Mouse (Mus musculus) CH12.LX (cell line): ENCODE measurements around the gene Ltk. TPM values are rescaled to one million over a fixed set of nuclear protein-coding genes. Genes with fewer than 3 reads are reported as not detected.
"Not testable (repeated sequence)": the region's sequence is repeated elsewhere in the genome, so short reads cannot be mapped to it uniquely, and the experiment has no call there.

Source experiments
- DNase-seq: peaks from one replicate; pipeline ENCODE4 v3.0.0-alpha.2; 2013; ENCODE audit errors: extremely low read depth
- H3K27ac ChIP-seq: 2 replicates; pipeline ENCODE4 v1.5.1; 2012; ENCODE audit warnings: low read depth, mild to moderate bottlenecking, control low read depth, moderate library complexity; ENCODE audit not compliant: insufficient read depth
- H3K27me3 ChIP-seq: replicated peaks from 2 replicates; pipeline ENCODE3; 2012; ENCODE audit warnings: inconsistent platforms
- H3K36me3 ChIP-seq, 2 experiments: replicated peaks in 1 of 2; 2 replicates each; pipeline versions ENCODE3 to v1.6.1; 2012; ENCODE audit warnings: inconsistent platforms in 1 of 2, low read length in 1 of 2, mild to moderate bottlenecking in 1 of 2, mixed read lengths in 1 of 2, moderate library complexity in 1 of 2; ENCODE audit not compliant: control insufficient read depth in 1 of 2, insufficient read depth in 1 of 2
- H3K4me1 ChIP-seq, 2 experiments: 2 replicates each; pipeline ENCODE4 v1.6.1; 2012; ENCODE audit warnings: inconsistent platforms in 1 of 2, moderate library complexity in 1 of 2; ENCODE audit not compliant: insufficient read depth in 2 of 2, control insufficient read depth in 1 of 2
- H3K4me2 ChIP-seq: 2 replicates; pipeline ENCODE4 v1.6.1; 2012; ENCODE audit warnings: low read depth, mild to moderate bottlenecking, control low read depth; ENCODE audit not compliant: poor library complexity, insufficient read depth, severe bottlenecking
- H3K4me3 ChIP-seq, 3 experiments: fragments of 150-350 bp in 1 of 3; sonication (generic) in 1 of 3; replicated peaks in 1 of 3; 2 replicates each; pipeline versions ENCODE3 to v1.5.1; 2011 to 2012; ENCODE audit warnings: low read depth in 2 of 3, low read length in 2 of 3, mild to moderate bottlenecking in 2 of 3, moderate library complexity in 2 of 3, control low read depth in 1 of 3, improper control_type of control experiment in 1 of 3, inconsistent platforms in 1 of 3, mixed read lengths in 1 of 3; ENCODE audit not compliant: poor library complexity in 1 of 3
- H3K79me2 ChIP-seq: replicated peaks from 2 replicates; pipeline ENCODE4 v1.6.1; 2012; ENCODE audit warnings: mild to moderate bottlenecking, moderate library complexity; ENCODE audit not compliant: control insufficient read depth, poor library complexity, insufficient read depth, severe bottlenecking; ENCODE audit errors: extremely low read depth
- H3K9ac ChIP-seq: 2 replicates; pipeline ENCODE4 v1.6.1; 2012; ENCODE audit warnings: low read depth, mild to moderate bottlenecking, control low read depth, moderate library complexity; ENCODE audit not compliant: insufficient read depth
- H3K9me3 ChIP-seq: replicated peaks from 2 replicates; pipeline ENCODE3; 2012; ENCODE audit warnings: low read length, inconsistent platforms, mixed read lengths
- CHD1 ChIP-seq: IDR thresholded peaks from 2 replicates; pipeline ENCODE4 v1.6.1; 2012; ENCODE audit warnings: low read depth, low read length, improper control_type of control experiment, inconsistent platforms
- ELF1 ChIP-seq: IDR thresholded peaks from 2 replicates; pipeline ENCODE4 v1.6.1; 2014; ENCODE audit warnings: low read depth, mild to moderate bottlenecking, inconsistent platforms, low read length, improper control_type of control experiment
- EP300 ChIP-seq: IDR thresholded peaks from 2 replicates; pipeline ENCODE4 v1.6.1; 2011; ENCODE audit warnings: low read length, improper control_type of control experiment
- ETS1 ChIP-seq: conservative IDR thresholded peaks from 2 replicates; pipeline ENCODE4 v1.6.1; 2012; ENCODE audit warnings: low read depth, mild to moderate bottlenecking, inconsistent platforms, low read length, improper control_type of control experiment, moderate library complexity
- JUN ChIP-seq: IDR thresholded peaks from 2 replicates; pipeline ENCODE4 v1.6.1; 2011; ENCODE audit warnings: low read depth, mild to moderate bottlenecking, low read length, improper control_type of control experiment, moderate library complexity; ENCODE audit not compliant: insufficient read depth
- MAFK ChIP-seq: IDR thresholded peaks from 2 replicates; pipeline ENCODE4 v1.6.1; 2011; ENCODE audit warnings: low read length, improper control_type of control experiment; ENCODE audit not compliant: insufficient replicate concordance
- MAX ChIP-seq: IDR thresholded peaks from 2 replicates; pipeline ENCODE4 v1.6.1; 2011; ENCODE audit warnings: low read length, improper control_type of control experiment
- MAZ ChIP-seq: IDR thresholded peaks from 2 replicates; pipeline ENCODE4 v1.6.1; 2012; ENCODE audit warnings: low read depth, mild to moderate bottlenecking, inconsistent platforms, low read length, improper control_type of control experiment, moderate library complexity
- MEF2A ChIP-seq: IDR thresholded peaks from 2 replicates; pipeline ENCODE4 v1.6.1; 2014; ENCODE audit warnings: low read depth, mild to moderate bottlenecking, inconsistent platforms, low read length, improper control_type of control experiment, borderline replicate concordance
- NELFE ChIP-seq: IDR thresholded peaks from 2 replicates; pipeline ENCODE4 v1.6.1; 2011; ENCODE audit warnings: low read depth, low read length, improper control_type of control experiment
- POLR2AphosphoS2 ChIP-seq: IDR thresholded peaks from 2 replicates; pipeline ENCODE4 v1.6.1; 2011; ENCODE audit warnings: low read depth, low read length, improper control_type of control experiment
- RCOR1 ChIP-seq: conservative IDR thresholded peaks from 2 replicates; pipeline ENCODE4 v1.6.1; 2012; ENCODE audit warnings: low read depth, mild to moderate bottlenecking, inconsistent platforms, low read length, improper control_type of control experiment
- SIN3A ChIP-seq: IDR thresholded peaks from 2 replicates; pipeline ENCODE4 v1.6.1; 2012; ENCODE audit warnings: low read length, improper control_type of control experiment, inconsistent platforms
- USF2 ChIP-seq: conservative IDR thresholded peaks from 2 replicates; pipeline ENCODE4 v1.6.1; 2011; ENCODE audit warnings: low read depth, low read length, improper control_type of control experiment
- ZC3H11A ChIP-seq: IDR thresholded peaks from 2 replicates; pipeline ENCODE4 v1.6.1; 2012; ENCODE audit warnings: low read depth, mild to moderate bottlenecking, inconsistent platforms, low read length, improper control_type of control experiment
- ZMIZ1 ChIP-seq: IDR thresholded peaks from 2 replicates; pipeline ENCODE4 v1.6.1; 2012; ENCODE audit warnings: low read depth, mild to moderate bottlenecking, inconsistent platforms, low read length, improper control_type of control experiment
- ZNF384 ChIP-seq: IDR thresholded peaks from 2 replicates; pipeline ENCODE4 v1.6.1; 2012; ENCODE audit warnings: low read depth, low read length, improper control_type of control experiment, inconsistent platforms
- dilution Hi-C: fragments of 300-500 bp; cut with MboI; formaldehyde crosslinking; loops from 2 replicates; pipeline ENCODE4 v1.14.3; 2020; ENCODE audit warnings: low sequenced_read_pairs; ENCODE audit not compliant: extremely low pct_unique_long_range_greater_than_20kb, extremely low pct_ligation_motif_present
- in situ Hi-C: fragments of 300-500 bp; cut with MboI; formaldehyde crosslinking; loops from 3 replicates; pipeline ENCODE4 v1.14.3; 2019; ENCODE audit warnings: low sequenced_read_pairs, low pct_ligation_motif_present, low pct_unique_long_range_greater_than_20kb, mixed read lengths
- polyA plus RNA-seq: library from polyadenylated mRNA; unstranded; fragments of >175 nt; gene quantifications from 2 replicates; pipeline ENCODE4 v1.2.1, GENCODE M21; 2012; ENCODE audit warnings: low read depth; ENCODE audit not compliant: insufficient read length
- total RNA-seq, 2 experiments: library from RNA; depleted of rRNA; stranded (reverse); fragments of 300-350 nt in 1 of 2; fragments of >200 nt in 1 of 2; gene quantifications; 2 replicates each; pipeline ENCODE4 v1.2.3; 2012 to 2014

Gene Ltk
- total and polyA plus RNA-seq, 3 experiments: 0.10 to 2.3 TPM; not detected in 1

- Histone ChIP-seq H3K27ac (no peak overlapping the region), H3K4me2 (no peak overlapping the region), H3K4me1 (no peaks in the 10 kb centered on the region), H3K9me3 (no peaks in the 10 kb centered on the region), H3K4me3 (no peak overlapping the region), H3K79me2 (no peaks in the 10 kb centered on the region), H3K9ac (no peak overlapping the region), H3K36me3 (peaks cover 41 to 85% of the 10 kb centered on the region in 2 experiments), H3K27me3 (no peaks in the 10 kb centered on the region)
- TF ChIP-seq SIN3A (no peak), ZMIZ1 (no peak), ZNF384 (no peak), MAFK (no peak), MAZ (no peak), MEF2A (no peak), ZC3H11A (no peak), RCOR1 (no peak), EP300 (no peak), NELFE (no peak), ETS1 (no peak), USF2 (no peak), JUN (no peak), CHD1 (no peak), MAX (no peak), POLR2AphosphoS2 (no peak), ELF1 (no peak)
- in situ Hi-C loops (no loop called here), dilution Hi-C loops (no loop called here)
- no peak for DNase-seq
Observed at GRCm38 (mm10) chr2:119721070-119721469, 39.2 kb downstream of the Ltk start.

GRCm38 (mm10) chr2:119715868-119716267 is 44.4 kb downstream of the Ltk start:
- H3K27me3 ChIP-seq, H3K9me3 ChIP-seq, H3K4me3 ChIP-seq, H3K4me1 ChIP-seq, H3K4me2 ChIP-seq, H3K79me2 ChIP-seq: not testable (repeated sequence)
- H3K36me3 ChIP-seq: peaks cover 23 to 80% of the 10 kb centered on the region in 2 experiments
- peak; percentile 79 for TF ChIP-seq MAFK
- TF ChIP-seq, all 38 proteins: peak for 1; not testable (repeated sequence) for 37
- DNase-seq, in situ Hi-C loops, dilution Hi-C loops, H3K27ac ChIP-seq, H3K9ac ChIP-seq: not testable (repeated sequence)
